Mouse (Mus musculus) stomach, embryonic 15.5 days (tissue): ENCODE data around the gene Apol7a. TPM values are rescaled to one million over a fixed set of nuclear protein-coding genes. Genes with fewer than 3 reads are reported as not detected.

Experiments
- ATAC-seq: fragments of 200-750 bp; cut with Nextera tagmentation; 2 replicates; pipeline ENCODE4 v1.8.0; 2017; ENCODE audit warnings: low read depth, moderate number of reproducible peaks, moderate TSS enrichment; ENCODE audit not compliant: insufficient read depth, low FRiP score
- H3K27ac ChIP-seq: fragments of 300-500 bp; sonication (generic); 2 replicates; pipeline ENCODE4 v1.5.1; 2015; ENCODE audit warnings: mild to moderate bottlenecking, inconsistent platforms
- H3K27me3 ChIP-seq: fragments of 300-500 bp; sonication (generic); replicated peaks from 2 replicates; pipeline ENCODE4 v1.6.1; 2015; ENCODE audit warnings: inconsistent platforms
- H3K36me3 ChIP-seq: fragments of 300-500 bp; sonication (generic); 2 replicates; pipeline ENCODE4 v1.6.1; 2015; ENCODE audit warnings: inconsistent platforms
- H3K4me1 ChIP-seq: fragments of 300-500 bp; sonication (generic); 2 replicates; pipeline ENCODE4 v1.6.1; 2015; ENCODE audit warnings: inconsistent platforms
- H3K4me2 ChIP-seq: fragments of 300-500 bp; sonication (generic); 2 replicates; pipeline ENCODE4 v1.6.1; 2015; ENCODE audit warnings: mild to moderate bottlenecking, inconsistent platforms
- H3K4me3 ChIP-seq: fragments of 300-500 bp; sonication (generic); replicated peaks from 2 replicates; pipeline ENCODE4 v1.5.1; 2015; ENCODE audit warnings: inconsistent platforms
- H3K9ac ChIP-seq: fragments of 300-500 bp; sonication (generic); 2 replicates; pipeline ENCODE4 v1.6.1; 2015; ENCODE audit warnings: inconsistent platforms
- H3K9me3 ChIP-seq: fragments of 300-500 bp; sonication (generic); 2 replicates; pipeline ENCODE4 v1.6.1; 2016; ENCODE audit warnings: inconsistent platforms
- WGBS: fragments of 180-500 bp; shearing (Covaris S2); methylation state at CpG from one replicate; pipeline ENCODE4 v1.1.7; 2015; 5-methylcytosine and 5-hydroxymethylcytosine counted together
- polyA plus RNA-seq: library from polyadenylated mRNA; unstranded; fragments of >200 nt; fragmentation: Nextera tagmentation; extraction: Ambion mirVana; gene quantifications from 2 replicates; pipeline ENCODE4 v1.2.1, GENCODE M21; 2015

Apol7a gene
- polyA plus RNA-seq, 1 experiment from 2014 or later, result 4.9 TPM

- ATAC-seq, result 0 out of 2 replicates have a peak, but pooled peaks have one; percentile 25
- Histone ChIP-seq H3K9me3 (no peaks in the 10 kb centered on the region), H3K36me3 (no peaks in the 10 kb centered on the region), H3K27ac (no peak overlapping the region), H3K9ac (no peak overlapping the region), H3K27me3 (no peaks in the 10 kb centered on the region), H3K4me3 (no peak overlapping the region), H3K4me1 (peaks cover 25% of the 10 kb centered on the region), H3K4me2 (0 out of 2 replicates have a peak overlapping the region, but pooled peaks have one; percentile 42)
- WGBS, result 75% methylated on average over 12 of the region's 12 CpGs
These were observed 30.0 kb downstream of the Apol7a start for GRCm38 (mm10) chr15:77368818-77369320.

GRCm38 (mm10) chr15:77368148-77368547, 30.8 kb downstream of the Apol7a start:
- H3K4me1 ChIP-seq, result peaks cover 30% of the 10 kb centered on the region
- H3K4me3 ChIP-seq, result peak overlapping the region; percentile 17; the same call in 1 of the 2 replicates
- H3K27me3 ChIP-seq, result no peaks in the 10 kb centered on the region
- WGBS, result 0% methylated on average over 13 of the region's 13 CpGs
- no peak overlapping the region for H3K9ac ChIP-seq
- H3K9me3 ChIP-seq, result no peaks in the 10 kb centered on the region
- ATAC-seq, result peak; percentile 61
- H3K36me3 ChIP-seq, result no peaks in the 10 kb centered on the region
- peak overlapping the region; percentile 83 for H3K27ac ChIP-seq
- H3K4me2 ChIP-seq, result peak overlapping the region; percentile 42

GRCm38 (mm10) chr15:77367504-77367903, 31.4 kb downstream of the Apol7a start:
- Histone ChIP-seq H3K36me3 (no peaks in the 10 kb centered on the region), H3K4me1 (peaks cover 30% of the 10 kb centered on the region), H3K9ac (no peak overlapping the region), H3K9me3 (no peaks in the 10 kb centered on the region), H3K4me3 (no peak overlapping the region), H3K27me3 (no peaks in the 10 kb centered on the region), H3K27ac (peak overlapping the region; percentile 83), H3K4me2 (0 out of 2 replicates have a peak overlapping the region, but pooled peaks have one; percentile 56)
- ATAC-seq, result no peak
- 40% methylated on average over 8 of the region's 8 CpGs for WGBS

DNA sequence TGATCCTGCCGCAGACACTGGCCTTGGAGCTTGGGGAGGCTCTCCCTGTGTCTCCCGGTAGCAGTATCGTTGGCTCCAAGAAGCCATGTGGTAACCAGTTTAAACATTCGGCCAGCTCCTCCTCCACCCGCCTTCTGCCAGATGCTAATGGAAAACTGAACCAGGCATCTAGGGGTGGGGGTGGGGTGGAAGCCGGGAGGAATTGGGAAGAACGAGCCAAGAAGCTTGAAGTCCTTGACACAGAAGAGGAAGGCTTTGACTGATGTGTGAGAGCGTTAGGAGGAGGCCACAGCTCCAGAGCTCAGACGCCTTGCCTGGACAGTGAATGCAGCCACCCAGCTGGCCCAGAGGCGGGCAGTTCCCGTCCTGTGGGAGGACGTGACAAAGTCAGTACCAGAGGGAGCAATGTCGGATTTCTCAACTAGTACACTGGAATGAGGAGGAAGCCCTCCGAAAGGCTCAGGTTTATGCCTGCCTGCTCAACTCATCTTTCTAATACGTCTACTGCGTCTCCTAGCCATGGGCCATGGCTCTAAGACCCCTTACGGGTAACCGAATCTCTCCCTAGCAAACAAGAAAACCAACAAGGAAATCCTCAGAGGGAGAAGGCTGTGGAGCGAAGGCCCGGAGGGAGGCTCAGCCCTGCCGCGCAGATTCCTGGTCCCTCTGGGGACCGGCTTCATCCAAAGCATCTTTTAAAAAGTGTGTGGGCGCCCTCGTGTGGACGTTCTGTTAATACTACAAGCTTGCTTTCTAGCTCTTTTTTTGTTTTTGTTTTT, 32.0 kb downstream of the Apol7a start:
- Histone ChIP-seq H3K4me2 (peak overlapping the region; percentile 56), H3K36me3 (no peaks in the 10 kb centered on the region), H3K9ac (no peak overlapping the region; the same call in 1 of the 2 replicates), H3K9me3 (no peaks in the 10 kb centered on the region), H3K27me3 (no peaks in the 10 kb centered on the region), H3K4me1 (peaks cover 30% of the 10 kb centered on the region), H3K4me3 (peak overlapping the region; percentile 32), H3K27ac (peak overlapping the region; percentile 96)
- 1% methylated on average over 26 of the region's 26 CpGs for WGBS
- peak; percentile 65; the same call in 1 of the 2 replicates for ATAC-seq

DNA sequence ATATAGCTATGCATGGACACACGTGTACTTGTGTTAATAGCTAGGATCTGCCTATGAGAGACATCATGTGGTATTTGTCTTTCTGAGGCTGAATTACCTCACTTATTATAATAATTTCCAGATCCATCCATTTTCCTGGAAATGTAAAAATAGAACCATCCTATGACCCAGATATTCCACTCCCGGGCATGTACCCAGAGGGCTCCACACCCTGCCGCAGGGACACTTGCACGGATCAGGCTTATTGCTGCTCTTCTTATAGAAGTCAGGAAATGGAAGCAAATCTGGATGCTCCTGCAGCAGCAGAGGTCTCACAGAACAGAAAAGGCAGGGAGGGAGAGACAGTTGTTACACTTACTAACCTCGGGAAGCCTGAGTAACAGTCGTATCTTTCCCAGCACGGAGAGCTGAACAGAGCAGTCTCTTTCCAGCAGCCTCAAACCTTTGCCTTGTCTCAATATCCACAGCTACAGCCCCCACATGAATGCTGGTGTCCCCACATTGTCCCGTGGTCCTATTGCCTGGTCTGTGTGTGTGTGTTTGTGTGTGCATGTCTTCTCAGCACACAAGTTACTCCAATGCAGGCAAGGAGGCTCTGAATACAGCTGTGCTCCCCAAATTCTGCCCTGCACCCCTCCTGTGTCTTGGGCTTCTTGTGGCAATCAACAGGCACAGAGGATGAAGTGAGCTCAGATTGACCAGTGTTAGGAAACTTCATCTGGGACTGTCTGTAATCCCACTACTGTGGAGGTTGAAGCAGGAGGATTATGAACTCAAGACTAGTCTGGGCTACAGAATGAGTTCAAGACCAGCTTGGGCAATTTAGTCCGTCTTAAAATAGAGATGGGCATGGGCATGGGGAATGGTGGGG, 33.0 kb downstream of the Apol7a start:
- Histone ChIP-seq H3K9ac (no peak overlapping the region), H3K27me3 (no peaks in the 10 kb centered on the region), H3K4me2 (no peak overlapping the region; the same call in 1 of the 2 replicates), H3K4me3 (no peak overlapping the region), H3K4me1 (peaks cover 30% of the 10 kb centered on the region), H3K9me3 (no peaks in the 10 kb centered on the region), H3K27ac (peak overlapping the region; percentile 96), H3K36me3 (no peaks in the 10 kb centered on the region)
- 53% methylated on average over 9 of the region's 9 CpGs for WGBS
- ATAC-seq, result no peak

DNA sequence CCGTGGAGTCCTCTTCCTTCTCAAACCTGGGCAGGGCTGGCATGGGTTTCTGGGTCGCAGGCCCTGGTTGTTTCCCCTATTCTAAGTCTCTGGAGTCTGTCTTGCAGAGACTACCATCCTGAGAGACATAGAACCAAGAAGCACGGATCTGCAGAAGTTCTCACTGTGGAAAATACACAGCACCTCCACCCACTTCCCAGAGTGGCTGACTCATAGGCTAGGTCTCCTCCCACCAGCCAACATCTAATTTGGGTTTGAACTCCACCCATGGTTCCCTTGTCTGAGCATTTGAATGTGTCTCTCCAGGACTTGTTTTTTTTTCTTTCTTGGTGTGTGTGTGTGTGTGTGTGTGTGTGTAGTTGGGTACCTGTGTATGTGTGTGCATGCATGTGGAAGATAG, 34.9 kb downstream of the Apol7a start:
- 81% methylated on average over 3 of the region's 3 CpGs for WGBS
- H3K27me3 ChIP-seq, result no peaks in the 10 kb centered on the region
- peaks cover 35% of the 10 kb centered on the region for H3K4me1 ChIP-seq
- no peaks in the 10 kb centered on the region for H3K9me3 ChIP-seq
- no peaks in the 10 kb centered on the region for H3K36me3 ChIP-seq
- ATAC-seq, result no peak
- no peak overlapping the region for H3K27ac ChIP-seq
- no peak overlapping the region for H3K4me2 ChIP-seq
- no peak overlapping the region for H3K4me3 ChIP-seq
- H3K9ac ChIP-seq, result no peak overlapping the region

- ATAC-seq, result no peak
- Histone ChIP-seq H3K4me1 (peaks cover 34% of the 10 kb centered on the region), H3K27ac (no peak overlapping the region; the same call in 1 of the 2 replicates), H3K4me3 (no peak overlapping the region), H3K4me2 (no peak overlapping the region), H3K36me3 (no peaks in the 10 kb centered on the region), H3K9ac (no peak overlapping the region), H3K9me3 (no peaks in the 10 kb centered on the region), H3K27me3 (no peaks in the 10 kb centered on the region)
- 50% methylated on average over 6 of the region's 6 CpGs for WGBS
These were observed 35.3 kb downstream of the Apol7a start for GRCm38 (mm10) chr15:77363578-77363977.

DNA sequence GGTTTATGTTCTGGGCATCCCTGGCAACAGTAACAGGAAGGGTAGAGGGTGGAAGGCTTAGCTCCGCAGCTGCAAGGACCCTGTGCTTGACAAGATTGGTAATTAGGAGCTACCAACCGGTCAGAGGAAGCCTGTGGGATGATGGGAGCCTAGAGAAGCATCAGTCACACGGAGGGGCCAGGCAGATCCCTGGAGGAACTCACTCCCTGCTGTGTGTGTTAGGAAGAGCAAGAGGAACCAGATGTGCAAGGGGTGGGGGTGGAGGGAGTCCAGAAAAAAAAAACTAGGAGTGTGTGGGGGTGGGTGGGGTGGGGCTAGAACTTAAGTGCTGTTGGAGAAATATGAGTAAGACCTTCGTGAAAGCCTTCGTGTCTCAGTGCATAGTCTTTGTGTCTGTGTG, 36.0 kb downstream of the Apol7a start:
- no peaks in the 10 kb centered on the region for H3K36me3 ChIP-seq
- H3K27me3 ChIP-seq, result no peaks in the 10 kb centered on the region
- no peak overlapping the region for H3K27ac ChIP-seq
- no peak overlapping the region for H3K4me3 ChIP-seq
- H3K9ac ChIP-seq, result no peak overlapping the region
- no peak for ATAC-seq
- no peaks in the 10 kb centered on the region for H3K9me3 ChIP-seq
- H3K4me1 ChIP-seq, result peaks cover 32% of the 10 kb centered on the region
- no peak overlapping the region for H3K4me2 ChIP-seq
- 27% methylated on average over 5 of the region's 5 CpGs for WGBS

DNA sequence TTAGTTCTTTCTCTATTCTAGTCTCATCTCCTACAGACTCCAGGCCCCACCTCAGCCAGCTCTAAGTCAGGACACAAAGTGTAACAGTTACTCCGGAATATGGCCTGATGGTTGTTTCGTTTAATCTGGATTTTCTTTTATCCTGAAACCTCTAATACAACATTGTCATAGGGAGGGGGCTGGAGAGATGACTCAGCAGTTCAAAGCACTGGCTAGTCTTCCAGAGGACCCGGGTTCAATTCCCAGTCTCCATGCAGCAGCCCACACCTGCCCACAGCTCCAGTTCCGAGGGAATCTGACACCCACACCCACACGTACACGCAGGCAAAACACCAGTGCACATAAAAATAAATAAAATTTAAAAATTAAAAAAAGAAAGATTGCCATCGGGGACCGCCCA, 39.0 kb downstream of the Apol7a start:
- ATAC-seq, result no peak
- no peak overlapping the region for H3K9ac ChIP-seq
- no peak overlapping the region for H3K4me3 ChIP-seq
- no peaks in the 10 kb centered on the region for H3K27me3 ChIP-seq
- peak overlapping the region; percentile 59; the same call in 1 of the 2 replicates for H3K27ac ChIP-seq
- H3K9me3 ChIP-seq, result no peaks in the 10 kb centered on the region
- no peaks in the 10 kb centered on the region for H3K36me3 ChIP-seq
- H3K4me2 ChIP-seq, result no peak overlapping the region
- peaks cover 24% of the 10 kb centered on the region for H3K4me1 ChIP-seq
- WGBS, result 92% methylated on average over 8 of the region's 8 CpGs

DNA sequence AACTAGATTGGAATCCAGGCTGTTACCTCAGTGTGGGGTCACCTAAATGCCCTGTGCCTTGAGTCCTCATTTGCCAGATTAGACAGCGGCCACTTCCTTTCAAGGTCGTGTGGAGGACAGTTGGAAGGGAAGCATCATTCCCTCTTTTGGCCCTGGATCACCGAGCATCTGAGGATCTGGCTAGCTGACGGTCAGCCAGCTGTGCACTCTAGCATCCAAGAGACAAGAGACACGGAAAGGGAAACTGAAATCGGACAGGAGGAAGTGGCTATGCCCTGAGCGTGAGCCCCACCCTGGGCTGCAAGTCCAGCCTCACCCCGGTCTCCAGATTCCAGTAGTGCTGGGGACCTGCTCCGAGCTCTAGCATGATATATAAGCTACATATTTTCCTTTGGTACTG, 39.4 kb downstream of the Apol7a start:
- Histone ChIP-seq H3K4me1 (peaks cover 27% of the 10 kb centered on the region), H3K4me2 (no peak overlapping the region; the same call in 1 of the 2 replicates), H3K4me3 (no peak overlapping the region), H3K36me3 (no peaks in the 10 kb centered on the region), H3K9me3 (no peaks in the 10 kb centered on the region), H3K27me3 (no peaks in the 10 kb centered on the region), H3K27ac (peak overlapping the region; percentile 59; the same call in 1 of the 2 replicates), H3K9ac (no peak overlapping the region)
- ATAC-seq, result no peak
- WGBS, result 63% methylated on average over 9 of the region's 9 CpGs

DNA sequence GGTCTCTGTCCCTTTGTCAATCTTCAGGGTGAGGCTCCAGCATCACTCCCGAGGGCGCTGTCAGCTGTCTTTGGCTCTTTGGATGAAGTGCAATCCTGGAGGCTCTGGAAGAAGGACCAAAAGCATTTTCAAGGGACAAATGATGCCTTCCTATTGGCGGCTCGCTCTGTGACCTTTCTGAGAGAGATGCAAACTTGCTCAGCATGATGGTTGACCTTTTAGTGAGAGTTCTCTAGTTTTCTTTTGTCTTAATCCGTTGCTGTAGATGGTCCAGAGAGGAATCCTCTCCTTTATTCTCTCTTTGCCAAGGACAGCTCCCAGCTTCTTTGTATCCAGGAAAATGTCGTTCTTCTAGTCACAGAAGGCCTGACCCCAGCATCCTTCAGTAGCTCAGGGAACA, 39.8 kb downstream of the Apol7a start:
- 37% methylated on average over 6 of the region's 6 CpGs for WGBS
- ATAC-seq, result 0 out of 2 replicates have a peak, but pooled peaks have one; percentile 3
- no peak overlapping the region for H3K9ac ChIP-seq

More for the DNA sequence above, 39.8 kb downstream of the Apol7a start:
- Histone ChIP-seq H3K27me3 (no peaks in the 10 kb centered on the region), H3K36me3 (no peaks in the 10 kb centered on the region), H3K4me2 (peak overlapping the region; percentile 71), H3K4me3 (peak overlapping the region; percentile 20), H3K27ac (peak overlapping the region; percentile 59), H3K9me3 (no peaks in the 10 kb centered on the region), H3K4me1 (peaks cover 29% of the 10 kb centered on the region)
